Mouse (Mus musculus) thymus, postnatal 0 days (tissue): ENCODE data around the gene Pnkd. TPM values are rescaled to one million over a fixed set of nuclear protein-coding genes. Genes with fewer than 3 reads are reported as not detected.
"Not testable (repeated sequence)": the region's sequence is repeated elsewhere in the genome, so short reads cannot be mapped to it uniquely, and the experiment has no call there.

ENCODE experiments used
- DNase-seq: peaks from one replicate; pipeline ENCODE4 v3.0.0-alpha.2; 2015; ENCODE audit warnings: low spot score
- polyA plus RNA-seq: library from polyadenylated mRNA; unstranded; fragments of >200 nt; fragmentation: Nextera tagmentation; extraction: Ambion mirVana; gene quantifications from 2 replicates; pipeline ENCODE4 v1.2.1, GENCODE M21; 2015

The Pnkd gene
- polyA plus RNA-seq, 1 experiment from 2014 or later = 84.9 TPM

- DNase-seq = no peak
Observed at GRCm38 (mm10) chr1:74329899-74330431, 45.2 kb downstream of the Pnkd start.

DNA sequence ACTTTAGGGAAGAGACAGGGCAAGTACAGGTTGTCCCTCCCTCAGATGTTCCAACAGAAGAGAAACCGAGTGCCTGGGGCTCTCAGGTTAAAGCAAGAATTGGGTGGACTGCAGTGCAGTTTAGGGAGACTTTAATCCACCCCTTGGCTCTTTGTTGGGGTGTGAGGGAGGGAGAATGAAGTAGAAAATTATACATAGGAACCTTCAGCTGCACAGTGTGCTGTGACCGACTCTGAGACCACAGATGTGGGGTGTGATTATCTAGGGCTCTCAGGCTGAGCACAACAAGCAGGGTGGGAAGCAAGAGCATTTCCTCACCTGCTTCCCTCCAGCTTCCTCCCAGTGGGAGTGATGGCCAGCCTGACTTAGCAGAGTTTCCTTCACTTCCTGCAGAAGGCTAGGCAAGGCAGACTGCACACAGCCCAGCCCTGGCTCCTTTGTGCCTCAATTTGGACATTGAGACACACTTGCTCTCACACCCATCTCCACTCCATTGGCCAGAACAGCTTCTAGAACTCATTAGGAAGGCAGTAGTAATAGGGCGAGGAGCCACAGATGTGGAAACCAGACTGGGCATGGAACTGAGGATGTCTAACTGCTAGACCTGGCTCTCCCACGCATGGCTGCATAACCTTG lies 46.4 kb downstream of the Pnkd start:
- DNase-seq = no peak

- peak; percentile 99 for DNase-seq
Observed at GRCm38 (mm10) chr1:74332241-74332763, 47.6 kb downstream of the Pnkd start.

DNA sequence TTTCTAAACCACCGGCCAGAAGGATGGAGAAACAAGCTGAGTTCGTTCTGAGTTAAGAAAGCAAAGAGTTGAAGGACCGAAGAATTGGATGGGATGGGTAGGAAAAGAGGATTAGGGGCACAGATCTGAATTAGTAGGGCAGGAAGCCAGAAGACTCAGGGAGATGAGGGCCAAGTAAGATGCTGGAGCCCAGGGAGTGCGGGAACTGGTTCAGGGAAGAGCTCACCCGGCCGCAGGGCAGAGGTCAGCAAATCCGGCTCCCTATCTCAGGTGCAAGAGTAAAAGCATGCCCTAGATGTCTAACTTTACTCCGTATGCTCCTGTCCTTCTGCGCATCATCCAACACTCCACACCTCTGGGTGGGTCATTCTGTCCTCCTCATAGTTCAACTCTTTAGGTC lies 48.2 kb downstream of the Pnkd start:
- DNase-seq = no peak

- DNase-seq = no peak
Observed at GRCm38 (mm10) chr1:74334607-74335006, 49.9 kb downstream of the Pnkd start.

DNA sequence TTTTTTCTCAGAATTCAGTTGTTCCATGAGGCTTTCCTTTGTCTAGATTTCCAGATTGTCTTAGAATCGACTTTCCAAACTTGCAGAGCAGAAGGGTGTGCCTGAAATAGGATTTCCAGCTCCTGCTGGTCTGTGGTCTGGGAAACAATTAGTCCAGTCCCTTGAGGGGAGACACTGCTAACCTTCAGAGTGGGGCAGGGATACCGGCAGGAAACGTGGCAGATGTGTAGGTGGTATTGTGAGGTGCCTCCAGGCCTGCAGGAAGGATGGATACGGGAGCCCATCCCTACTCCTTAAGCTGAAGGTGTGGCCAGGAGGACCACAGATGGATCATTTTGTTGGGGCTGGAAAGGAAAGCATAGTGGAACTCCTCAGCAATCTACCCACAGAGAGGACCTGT lies 50.3 kb downstream of the Pnkd start:
- DNase-seq = no peak

GRCm38 (mm10) chr1:74335436-74336170 lies 50.9 kb downstream of the Pnkd start:
- DNase-seq = no peak

- no peak for DNase-seq
Observed at GRCm38 (mm10) chr1:74337241-74337771, 52.6 kb downstream of the Pnkd start.

DNA sequence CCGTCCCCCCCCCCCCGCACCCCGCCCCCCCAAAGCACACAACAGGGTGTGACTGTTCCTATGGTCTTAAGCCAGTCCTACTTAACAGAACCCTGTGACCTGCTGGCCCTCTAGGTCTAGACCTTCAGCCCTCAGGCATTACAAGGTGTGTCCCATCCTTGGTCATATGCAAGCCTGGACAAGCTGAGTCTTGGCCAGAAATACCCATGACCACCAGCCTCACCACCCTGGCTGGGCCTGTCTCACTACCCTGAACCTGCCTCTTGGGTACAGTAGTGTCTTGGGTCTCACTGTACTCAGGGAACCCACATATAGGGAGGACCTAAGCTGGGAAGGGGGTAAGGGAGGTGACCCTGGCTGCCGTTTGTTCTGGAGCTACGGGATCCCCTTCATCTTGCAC lies 53.3 kb downstream of the Pnkd start:
- DNase-seq = no peak

GRCm38 (mm10) chr1:74338626-74339025 lies 53.9 kb downstream of the Pnkd start:
- no peak for DNase-seq

- no peak for DNase-seq
Observed at GRCm38 (mm10) chr1:74339917-74340316, 55.2 kb downstream of the Pnkd start.

GRCm38 (mm10) chr1:74340361-74340764 lies 55.6 kb downstream of the Pnkd start:
- DNase-seq = no peak

DNA sequence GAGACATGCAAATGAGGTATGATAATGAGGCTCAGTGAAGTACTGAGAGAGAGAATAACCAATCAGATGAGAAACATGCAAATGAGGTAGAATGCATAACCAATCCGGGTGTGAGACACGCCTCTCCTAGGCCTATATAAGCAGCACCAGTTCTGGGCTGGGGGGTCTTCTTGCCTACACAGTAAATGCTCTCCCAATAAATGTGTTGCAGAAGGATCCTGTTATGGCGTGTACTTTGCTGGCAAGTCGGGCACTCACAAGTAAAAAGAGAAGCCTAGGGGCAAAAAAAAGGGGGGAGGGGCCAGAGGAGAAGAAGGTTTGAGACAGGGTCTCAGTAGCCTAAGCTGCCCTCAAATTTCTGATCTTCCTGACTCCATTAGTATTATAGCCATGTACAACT lies 56.3 kb downstream of the Pnkd start:
- not testable (repeated sequence) for DNase-seq

GRCm38 (mm10) chr1:74341898-74342297 lies 57.2 kb downstream of the Pnkd start:
- no peak for DNase-seq

- no peak for DNase-seq
Observed at GRCm38 (mm10) chr1:74342308-74342707, 57.6 kb downstream of the Pnkd start.

GRCm38 (mm10) chr1:74343161-74343560 lies 58.4 kb downstream of the Pnkd start:
- no peak for DNase-seq

GRCm38 (mm10) chr1:74344163-74344916 lies 59.6 kb downstream of the Pnkd start:
- DNase-seq = no peak

GRCm38 (mm10) chr1:74351185-74351769 lies 66.5 kb downstream of the Pnkd start:
- DNase-seq = no peak

DNA sequence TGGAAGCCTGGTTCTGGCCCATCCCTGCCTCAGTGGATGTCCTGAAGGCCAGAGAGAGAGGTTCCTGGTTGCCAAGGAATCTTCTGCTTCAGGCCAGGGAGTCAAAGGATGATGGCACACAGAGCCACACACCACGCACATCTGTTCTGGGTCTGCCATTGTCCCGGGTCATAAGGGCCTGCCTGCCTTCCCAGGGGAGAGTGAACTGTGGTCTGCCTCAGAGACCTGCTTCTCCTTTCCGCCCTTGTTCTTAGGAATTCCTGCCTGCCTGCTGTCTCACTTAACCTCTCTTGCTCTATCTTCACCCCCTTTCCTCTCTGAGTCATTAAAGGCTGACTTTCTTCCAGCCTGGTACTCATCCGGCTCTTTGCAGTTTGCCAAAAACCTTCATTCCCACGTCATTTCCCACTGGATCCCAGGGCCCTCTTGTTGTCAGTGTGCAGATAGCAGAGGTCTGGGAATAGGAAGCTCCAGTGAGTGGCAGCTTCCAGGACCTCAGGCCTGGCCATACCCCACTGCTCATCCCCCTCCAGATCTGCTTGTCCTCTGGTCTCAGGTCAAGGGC lies 67.9 kb downstream of the Pnkd start:
- DNase-seq = no peak

- DNase-seq = no peak
Observed at GRCm38 (mm10) chr1:74353453-74354229, 68.9 kb downstream of the Pnkd start.
